Mouse (Mus musculus): Measurements from ENCODE around the gene AC124502.3.
A peak's percentile ranks its signal among the peaks of the same experiment; 100 is the strongest.

AC124502.3 gene

GRCm38 (mm10) chr19:5026111-5026510 lies 12.6 kb upstream of the AC124502.3 start:
- DNase-seq (ENCODE audit: extremely low read depth, insufficient read length, low spot score): no peak

- DNase-seq (ENCODE audit: extremely low read depth, insufficient read length, low spot score): no peak
Observed at GRCm38 (mm10) chr19:5032686-5033085, 6.0 kb upstream of the AC124502.3 start.

GRCm38 (mm10) chr19:5036577-5036976 lies 2.1 kb upstream of the AC124502.3 start:
- DNase-seq (ENCODE audit: extremely low read depth, insufficient read length, low spot score): no peak

- DNase-seq (ENCODE audit: extremely low read depth, insufficient read length, low spot score): peak; percentile 78
Observed at GRCm38 (mm10) chr19:5037678-5038571, 766 bp upstream of the AC124502.3 start.

- DNase-seq (ENCODE audit: extremely low read depth, insufficient read length, low spot score): no peak
Observed at GRCm38 (mm10) chr19:5039301-5040114, 817 bp downstream of the AC124502.3 start.

GRCm38 (mm10) chr19:5040862-5041523 lies 2.3 kb downstream of the AC124502.3 start, which contains the start of gene Brms1:
TSS of gene Brms1 (plus strand) at chr19:5041354.
- DNase-seq (ENCODE audit: extremely low read depth, insufficient read length, low spot score): peak; percentile 86

- no peak for DNase-seq (ENCODE audit: extremely low read depth, insufficient read length, low spot score)
Observed at GRCm38 (mm10) chr19:5041588-5041987, 2.9 kb downstream of the AC124502.3 start.

- DNase-seq (ENCODE audit: extremely low read depth, insufficient read length, low spot score): peak; percentile 46
Observed at GRCm38 (mm10) chr19:5045531-5045930, 6.8 kb downstream of the AC124502.3 start.

- no peak for DNase-seq (ENCODE audit: extremely low read depth, insufficient read length, low spot score)
Observed at GRCm38 (mm10) chr19:5048138-5049056, 9.7 kb downstream of the AC124502.3 start.

GRCm38 (mm10) chr19:5049325-5049724 lies 10.6 kb downstream of the AC124502.3 start:
- DNase-seq (ENCODE audit: extremely low read depth, insufficient read length, low spot score): no peak

- peak; percentile 98 for DNase-seq (ENCODE audit: extremely low read depth, insufficient read length, low spot score)
Observed at GRCm38 (mm10) chr19:5050047-5050905, 11.6 kb downstream of the AC124502.3 start, which contains the start of gene Rin1. TSS of gene Rin1 (plus strand) at chr19:5050481.

- no peak for DNase-seq (ENCODE audit: extremely low read depth, insufficient read length, low spot score)
Observed at GRCm38 (mm10) chr19:5051031-5051430, 12.3 kb downstream of the AC124502.3 start.

- peak; percentile 34 for DNase-seq (ENCODE audit: extremely low read depth, insufficient read length, low spot score)
Observed at GRCm38 (mm10) chr19:5051515-5051914, 12.8 kb downstream of the AC124502.3 start.

- DNase-seq (ENCODE audit: extremely low read depth, insufficient read length, low spot score): peak; percentile 51
Observed at GRCm38 (mm10) chr19:5052166-5052822, 13.6 kb downstream of the AC124502.3 start.

GRCm38 (mm10) chr19:5052853-5053252 lies 14.2 kb downstream of the AC124502.3 start:
- no peak for DNase-seq (ENCODE audit: extremely low read depth, insufficient read length, low spot score)

GRCm38 (mm10) chr19:5053909-5054308 lies 15.2 kb downstream of the AC124502.3 start:
- DNase-seq (ENCODE audit: extremely low read depth, insufficient read length, low spot score): peak; percentile 83

- DNase-seq (ENCODE audit: extremely low read depth, insufficient read length, low spot score): no peak
Observed at GRCm38 (mm10) chr19:5056251-5056650, 17.6 kb downstream of the AC124502.3 start.
